Mouse (Mus musculus) kidney, postnatal 36 days (tissue): Measurements from ENCODE around the gene Zfyve21.
A peak's percentile ranks its signal among the peaks of the same experiment; 100 is the strongest.

Experiments used
- DNase-seq, 2 experiments: peaks; one replicate each; pipeline ENCODE4 v3.0.0; 2021 to 2022; ENCODE audit warnings: mixed read lengths in 2 of 2

The Zfyve21 gene

DNA sequence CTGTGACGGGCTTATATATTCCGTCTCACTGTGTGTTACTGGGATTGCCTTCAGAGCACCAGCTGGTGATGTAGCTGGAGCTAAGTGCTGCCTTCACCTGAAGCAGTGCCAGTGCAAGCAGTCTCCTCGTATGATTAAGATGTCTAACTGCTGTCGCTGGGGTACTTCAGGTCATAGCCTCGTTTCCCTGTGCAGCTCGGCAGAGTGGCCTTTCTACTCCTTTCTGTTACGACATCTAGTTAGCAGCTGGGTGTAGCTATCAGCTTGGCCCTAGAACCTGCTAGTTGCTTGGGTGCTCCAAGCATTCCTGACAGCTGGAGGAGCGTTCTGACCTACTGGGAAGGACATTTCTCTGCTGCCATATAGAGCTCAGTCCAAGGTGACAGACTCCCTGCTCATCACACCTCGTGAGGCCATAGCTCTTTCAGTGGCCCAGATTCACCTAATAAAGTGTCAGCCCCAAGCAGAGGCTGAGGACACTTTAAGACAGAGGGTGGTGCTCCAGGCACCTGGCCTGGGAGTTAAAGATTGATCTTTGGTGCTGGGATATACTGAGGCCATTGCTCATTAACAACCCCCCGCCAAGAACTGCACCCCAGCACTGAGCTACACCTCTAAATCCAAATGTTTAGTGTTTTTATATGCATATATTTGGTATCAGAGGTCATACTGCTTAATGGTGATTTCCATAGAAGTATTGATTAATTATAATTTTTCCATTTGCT is 13.3 kb upstream of the Zfyve21 start:
- peak; percentile 52 to 56 for DNase-seq

DNA sequence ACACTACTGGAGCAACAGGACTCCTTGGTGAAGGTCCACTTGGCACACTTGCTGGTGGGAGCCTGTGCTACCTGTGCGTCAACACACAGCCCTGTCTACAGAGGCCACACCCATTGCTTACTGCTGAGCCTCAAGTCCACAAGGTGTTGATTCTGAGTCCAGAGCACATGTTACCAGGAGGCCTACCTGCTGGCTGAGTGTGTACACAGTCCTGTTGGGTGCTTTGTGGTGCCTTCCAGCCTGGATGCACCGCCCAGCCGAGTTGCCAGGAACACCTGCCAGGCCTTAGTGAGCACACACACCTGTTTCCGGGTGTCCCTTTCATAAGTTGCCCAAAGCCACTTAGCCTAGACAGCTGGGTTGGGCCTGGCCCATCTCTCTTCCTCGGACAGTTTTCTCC is 10.4 kb upstream of the Zfyve21 start:
- no peak for DNase-seq

DNA sequence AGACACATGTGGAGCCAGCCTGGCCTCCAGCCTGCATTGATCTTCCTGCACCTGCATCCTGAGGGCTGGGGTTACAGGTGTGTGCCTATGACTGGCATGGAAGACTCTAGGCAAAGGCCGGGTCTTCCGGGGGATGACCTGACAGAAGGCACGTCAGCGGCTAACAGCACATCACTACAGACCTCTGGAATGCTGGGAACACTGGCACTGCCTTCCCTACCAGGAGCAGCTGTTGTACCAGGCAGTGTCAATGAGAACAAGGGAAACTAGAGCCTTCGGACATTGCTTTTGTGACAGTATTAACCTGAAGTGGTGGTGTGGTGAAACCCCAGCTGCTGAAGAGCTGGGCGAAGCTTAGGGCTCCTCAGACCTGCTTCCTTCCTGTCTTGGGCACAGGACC is 5.2 kb upstream of the Zfyve21 start:
- no peak for DNase-seq

DNA sequence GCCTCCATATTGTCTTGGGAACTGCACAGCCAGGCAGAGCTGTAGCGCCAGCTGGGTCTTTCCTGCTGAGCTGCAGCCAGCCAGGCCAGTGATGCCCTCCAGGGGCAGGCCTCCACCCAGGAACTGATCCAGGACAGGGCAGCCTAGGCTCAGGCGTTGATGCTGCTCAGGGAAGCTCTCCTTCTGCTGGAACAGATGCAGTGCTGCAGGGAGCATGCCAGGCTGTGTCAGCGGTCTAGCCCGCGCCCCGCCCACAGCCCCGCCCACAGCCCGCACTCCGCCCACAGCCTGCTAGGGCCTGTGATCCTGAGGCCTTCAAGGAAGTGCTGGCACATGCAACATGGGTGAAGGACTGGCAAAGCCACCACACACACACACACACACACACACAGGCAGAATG is 4.2 kb upstream of the Zfyve21 start:
- DNase-seq: peak; percentile 84 to 89

DNA sequence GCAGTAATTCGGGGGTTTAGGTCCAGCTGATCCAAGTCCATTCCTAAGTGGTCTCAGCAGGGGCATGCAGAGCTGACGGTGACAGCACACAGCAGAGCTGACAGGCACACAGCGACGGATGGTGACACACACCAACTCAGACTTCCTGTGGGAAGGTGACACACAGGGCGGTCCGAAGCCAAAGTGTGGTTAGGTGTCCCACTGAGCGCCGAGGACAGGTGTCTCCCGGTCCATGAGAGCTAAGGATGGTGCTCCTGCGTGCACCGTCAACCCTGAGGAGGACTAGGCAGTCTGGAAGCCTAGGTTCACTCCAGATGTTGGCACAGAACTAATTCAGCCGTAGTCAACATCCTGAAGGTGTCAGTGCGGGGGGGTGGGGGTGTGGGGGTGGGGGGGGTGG is 1.9 kb upstream of the Zfyve21 start:
- DNase-seq: no peak

DNA sequence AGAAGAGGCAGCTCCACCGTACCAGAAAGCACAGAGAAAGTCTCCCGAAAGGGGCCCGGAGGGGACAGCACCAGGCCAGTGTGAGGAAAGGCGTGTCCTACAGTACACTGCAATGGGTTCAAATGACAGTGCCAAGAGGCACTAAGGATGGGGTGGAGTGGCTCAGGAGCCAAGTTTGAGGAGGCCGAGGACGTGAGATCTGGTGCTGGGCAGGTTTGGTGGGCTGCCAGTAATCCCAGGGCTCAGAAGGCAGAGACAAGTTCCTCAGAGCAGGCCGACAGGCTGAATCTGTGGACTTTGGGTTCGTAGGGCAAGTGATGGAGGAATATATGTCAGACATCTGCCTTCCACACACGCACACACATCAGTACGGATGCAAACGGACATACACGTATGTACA is 1.4 kb upstream of the Zfyve21 start:
- DNase-seq: peak in 1 of 2 experiments; percentile 30

DNA sequence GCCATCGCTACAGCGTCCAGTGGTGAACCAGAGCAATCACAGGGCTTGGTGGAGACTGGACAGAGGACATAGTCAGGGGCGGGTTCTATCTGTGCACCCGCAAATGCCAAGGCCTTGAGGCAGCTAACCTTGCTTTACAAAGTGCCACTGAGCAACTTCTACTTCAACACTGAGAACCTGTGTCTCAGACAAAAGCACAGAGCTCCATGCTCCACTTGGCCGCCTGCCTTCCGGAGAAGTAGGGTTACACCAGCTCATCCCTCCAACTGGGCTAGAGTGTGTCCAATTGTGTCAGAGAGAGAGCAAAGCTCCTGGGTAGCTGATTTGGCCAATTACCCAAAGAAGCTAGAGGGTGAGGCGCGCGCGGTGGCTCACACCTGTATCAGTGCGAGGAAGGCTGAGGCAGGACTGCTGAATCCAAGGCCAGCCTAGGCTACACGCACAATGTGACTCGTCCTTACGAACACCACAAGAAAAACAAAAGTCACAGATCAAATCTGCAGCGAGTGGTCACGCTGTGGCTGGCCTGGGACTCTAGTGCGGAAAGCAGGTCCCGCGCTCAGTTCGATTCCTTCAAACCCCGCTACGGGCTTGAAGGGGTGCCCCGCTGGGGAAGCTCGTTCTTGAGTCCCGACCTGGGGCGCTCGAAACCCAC is 732 bp upstream of the Zfyve21 start:
- peak in 1 of 2 experiments; percentile 43 for DNase-seq

DNA sequence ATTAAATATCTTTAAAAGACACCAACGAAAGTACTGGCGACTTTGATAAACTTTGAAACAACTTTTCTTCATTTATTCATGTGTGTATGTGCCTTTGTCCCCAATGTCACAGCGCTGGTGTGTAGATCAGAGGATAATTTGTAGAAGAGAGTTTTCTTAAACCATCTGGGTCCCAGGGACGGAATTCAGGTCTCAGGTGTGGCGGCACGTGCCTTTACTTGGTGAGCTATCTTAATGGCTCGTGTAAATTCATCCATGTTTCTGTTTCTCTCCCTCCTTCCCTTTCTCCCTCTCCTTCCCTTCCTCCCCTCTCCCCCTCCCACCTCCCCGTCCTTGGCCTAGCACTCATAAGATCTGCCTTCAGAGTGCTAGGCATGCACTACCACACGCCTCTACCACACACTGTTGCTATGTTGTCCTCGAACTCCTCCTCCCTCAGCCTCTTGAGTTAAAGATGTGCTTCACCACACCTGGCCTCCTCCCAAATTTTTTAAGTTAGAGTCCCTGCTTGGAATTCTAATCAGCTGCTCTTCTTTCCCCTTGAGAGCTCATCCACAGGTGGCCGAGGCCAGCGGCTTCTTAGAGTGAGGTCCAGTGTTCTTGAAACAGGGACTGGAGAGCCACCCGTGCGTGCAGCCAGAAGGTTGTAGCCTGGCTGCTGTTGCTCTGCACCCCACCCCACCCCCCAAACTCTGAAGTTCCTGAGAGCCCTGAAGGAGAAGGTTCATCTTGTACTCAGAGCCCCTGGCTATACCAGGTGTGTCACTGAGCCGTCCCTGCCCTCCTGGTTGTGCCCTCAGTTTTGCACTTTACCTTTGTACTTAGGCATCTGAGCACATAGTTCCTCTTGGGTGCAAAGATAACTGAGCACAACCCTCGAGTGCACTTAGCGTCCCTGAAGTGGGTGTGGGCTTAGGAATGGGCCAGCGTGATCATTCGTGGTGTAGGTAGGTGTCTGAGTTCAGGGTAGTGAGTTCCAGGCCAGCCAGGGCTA is 1.1 kb downstream of the Zfyve21 start:
- peak; percentile 63 to 68 for DNase-seq

DNA sequence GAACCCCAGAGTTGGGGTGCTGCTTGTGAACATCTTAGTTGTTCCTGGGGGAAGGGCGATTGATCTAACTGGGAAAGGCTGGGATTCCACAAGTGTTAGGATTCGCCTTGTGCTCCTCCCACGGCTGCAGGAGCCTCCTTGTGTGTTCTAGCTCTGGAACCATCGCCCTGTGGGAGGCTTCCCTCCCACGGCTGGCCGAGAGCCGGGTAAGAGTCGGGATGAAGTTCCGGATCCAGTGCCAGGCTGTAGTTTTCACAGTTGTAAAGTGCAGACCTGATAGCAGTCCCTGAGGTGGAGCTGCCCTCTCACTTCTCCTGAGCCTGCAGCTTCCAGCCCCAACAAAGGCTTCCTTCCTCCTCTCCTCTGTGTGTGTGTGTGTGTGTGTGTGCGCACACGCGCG is 2.6 kb downstream of the Zfyve21 start:
- DNase-seq: peak in 1 of 2 experiments; percentile 57

DNA sequence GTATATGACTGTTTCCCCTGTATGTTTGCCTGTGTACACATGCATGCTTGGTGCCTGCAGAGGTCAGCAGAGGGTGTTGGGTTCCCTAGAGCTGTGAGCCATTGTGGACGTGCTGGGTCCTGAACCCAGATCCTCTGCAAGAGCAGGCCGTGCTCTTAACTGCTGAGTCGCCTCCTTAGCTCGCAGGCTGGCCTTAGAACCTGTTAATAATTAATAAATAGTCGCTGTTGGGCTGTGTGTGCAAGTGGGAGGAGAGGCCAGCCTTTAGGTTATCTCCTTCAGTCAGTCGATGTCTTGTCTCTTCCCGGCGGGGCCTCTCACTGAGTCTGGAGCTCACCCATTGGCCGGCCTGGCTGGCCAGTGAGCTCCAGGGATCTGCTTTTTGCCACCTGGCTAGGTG is 3.0 kb downstream of the Zfyve21 start:
- DNase-seq: peak; percentile 46 to 51

DNA sequence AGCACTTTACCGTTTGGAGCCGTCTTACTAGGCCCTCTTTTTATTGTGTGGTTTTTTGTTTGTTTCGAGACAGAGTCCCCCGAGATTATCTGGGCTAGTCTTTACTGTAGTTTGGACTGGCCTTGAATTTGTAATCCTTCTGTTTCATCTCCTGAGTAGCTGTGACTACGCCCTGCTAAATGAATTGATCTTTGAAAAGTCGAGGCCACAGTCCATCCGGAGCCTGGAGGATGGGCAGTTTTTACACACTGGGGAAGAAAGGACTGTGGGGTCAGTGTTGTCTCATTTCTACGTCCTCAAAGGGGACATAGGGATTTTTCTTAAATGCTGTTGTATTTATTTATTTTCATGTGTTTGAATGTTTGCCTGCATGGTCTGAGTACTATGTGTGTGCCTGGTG is 4.0 kb downstream of the Zfyve21 start:
- DNase-seq: no peak

DNA sequence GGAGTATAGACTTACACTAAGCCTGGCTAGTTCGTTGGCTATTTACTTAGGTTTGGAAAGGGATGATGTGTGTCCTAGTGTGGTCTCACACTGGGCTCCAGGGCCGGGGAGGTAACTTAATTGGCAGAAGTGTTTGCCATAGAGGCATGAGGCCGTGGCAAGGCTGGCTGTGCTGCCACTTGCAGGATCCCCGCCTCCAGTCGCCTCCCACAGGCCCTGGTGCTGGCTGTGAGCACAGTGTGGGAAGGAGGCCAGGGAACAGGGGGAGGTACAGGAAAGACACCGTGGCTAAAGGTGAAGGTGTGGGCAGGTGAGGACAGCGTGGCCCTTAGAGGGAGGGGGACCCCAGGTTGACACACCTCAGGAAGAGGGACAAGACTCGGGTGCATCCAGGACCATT is 6.0 kb downstream of the Zfyve21 start:
- DNase-seq: peak; percentile 72 to 80

DNA sequence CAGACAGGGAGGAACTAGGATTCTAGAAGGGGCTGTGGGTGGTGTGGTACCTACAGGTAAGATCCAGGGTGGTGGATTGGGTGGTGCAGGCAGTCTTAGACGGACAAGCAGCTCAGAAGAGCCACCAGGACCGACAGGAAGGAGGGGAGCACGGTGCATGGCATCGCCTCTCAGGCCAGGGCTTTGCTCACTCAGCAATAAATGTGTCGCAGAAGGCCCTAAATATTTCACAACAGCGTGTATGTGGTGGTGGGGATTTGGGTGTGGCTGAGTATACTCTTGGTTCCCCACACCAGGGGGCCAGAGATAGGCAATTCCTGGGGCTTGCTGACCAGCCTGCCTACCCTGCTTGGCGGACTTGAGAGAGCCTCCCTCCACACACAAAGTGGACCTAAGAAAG is 6.7 kb downstream of the Zfyve21 start:
- DNase-seq: no peak

DNA sequence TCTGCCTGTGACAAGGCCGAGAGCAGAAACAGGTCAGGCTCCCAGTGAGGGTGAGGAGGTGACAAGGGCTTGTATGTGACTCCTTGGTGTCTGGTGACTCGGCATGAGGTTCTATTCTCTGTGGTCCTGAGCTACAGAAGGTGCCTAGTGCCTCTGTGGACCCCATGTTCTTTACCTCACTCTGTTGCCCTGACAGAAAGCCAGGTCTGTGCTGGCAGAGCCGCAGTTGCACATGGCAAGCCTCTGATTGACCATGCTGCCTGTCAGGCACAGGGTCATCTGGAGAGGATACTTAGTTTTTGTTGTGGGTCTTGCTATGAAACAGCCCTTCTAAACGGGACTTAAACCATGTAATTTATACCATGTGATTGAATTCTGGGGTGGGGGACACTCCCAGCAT is 8.0 kb downstream of the Zfyve21 start:
- no peak for DNase-seq

DNA sequence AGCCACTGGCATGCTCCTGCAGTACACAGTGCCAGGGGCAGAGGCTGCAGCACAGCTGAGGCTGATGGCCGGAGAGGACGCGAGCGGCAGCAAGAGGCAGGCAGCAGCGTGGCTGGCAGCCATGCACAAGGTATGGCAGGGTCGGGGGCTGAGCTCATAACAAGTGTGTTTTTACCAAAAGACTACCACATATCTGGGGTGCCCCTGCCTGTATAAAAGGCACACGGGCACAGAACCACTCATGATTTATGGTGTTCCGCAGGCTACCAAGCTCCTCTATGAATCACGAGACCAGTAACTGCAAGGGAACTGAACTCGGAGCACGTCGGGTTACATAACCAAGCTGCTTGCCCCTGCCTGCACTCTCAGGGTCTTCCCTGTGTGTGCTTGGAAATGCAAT is 13.6 kb downstream of the Zfyve21 start:
- no peak for DNase-seq

DNA sequence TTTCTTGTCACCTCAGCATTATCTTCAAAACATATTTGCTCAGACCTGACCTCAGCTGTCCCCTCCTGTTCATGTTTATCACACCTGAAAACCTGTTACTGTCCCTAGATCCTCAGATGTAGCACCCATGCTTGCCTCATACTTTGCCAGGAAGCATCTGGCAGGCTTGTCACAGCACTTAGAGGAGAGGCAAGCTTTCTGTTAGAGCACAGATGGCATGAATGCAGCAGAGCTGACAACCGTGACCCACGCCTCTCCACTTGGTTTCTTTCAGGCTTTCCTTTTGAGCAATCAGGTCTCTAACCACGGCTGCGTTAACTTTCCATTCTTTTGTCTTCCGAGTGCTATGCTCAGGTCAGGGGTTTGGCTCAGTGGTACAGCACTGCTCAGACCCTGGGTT is 15.5 kb downstream of the Zfyve21 start:
- DNase-seq: no peak

DNA sequence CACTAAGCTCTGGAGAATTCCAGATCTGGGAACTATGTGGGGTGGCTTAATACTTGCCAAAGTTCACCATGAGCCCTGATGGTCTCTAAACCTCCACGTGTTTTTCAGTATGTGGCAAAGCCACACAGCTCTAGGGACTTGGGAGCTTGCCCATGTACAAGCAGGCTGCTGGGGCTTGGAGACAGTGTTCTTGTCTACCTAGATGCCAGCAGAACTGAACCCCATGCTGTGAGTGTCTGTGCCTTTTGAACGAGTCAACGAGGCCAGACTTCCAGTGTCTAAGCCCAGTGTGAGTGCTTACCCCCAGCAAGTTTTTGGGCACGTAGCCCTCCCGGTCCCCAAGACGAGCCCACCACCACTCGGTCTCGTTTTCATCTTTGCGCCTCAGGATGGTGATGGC is 16.0 kb downstream of the Zfyve21 start:
- no peak for DNase-seq

DNA sequence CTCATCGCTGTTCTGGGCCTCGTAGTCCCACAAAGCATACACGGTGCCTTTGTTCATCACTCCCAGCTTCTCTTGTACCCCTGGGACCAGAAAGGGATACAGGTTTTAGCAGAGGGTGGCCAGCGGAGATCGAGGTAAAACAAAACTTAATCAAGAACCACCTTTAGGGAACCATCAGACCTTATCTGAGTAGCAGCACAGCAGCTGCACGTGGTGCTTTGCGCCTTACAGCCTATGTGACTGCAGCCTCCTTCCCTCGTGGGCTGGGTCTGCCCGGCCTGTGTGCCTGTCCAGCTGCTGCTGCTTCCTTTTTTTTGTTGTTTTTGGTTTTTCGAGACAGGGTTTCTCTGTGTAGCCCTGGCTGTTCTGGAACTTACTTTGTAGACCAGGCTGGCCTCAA is 16.4 kb downstream of the Zfyve21 start:
- DNase-seq: no peak

DNA sequence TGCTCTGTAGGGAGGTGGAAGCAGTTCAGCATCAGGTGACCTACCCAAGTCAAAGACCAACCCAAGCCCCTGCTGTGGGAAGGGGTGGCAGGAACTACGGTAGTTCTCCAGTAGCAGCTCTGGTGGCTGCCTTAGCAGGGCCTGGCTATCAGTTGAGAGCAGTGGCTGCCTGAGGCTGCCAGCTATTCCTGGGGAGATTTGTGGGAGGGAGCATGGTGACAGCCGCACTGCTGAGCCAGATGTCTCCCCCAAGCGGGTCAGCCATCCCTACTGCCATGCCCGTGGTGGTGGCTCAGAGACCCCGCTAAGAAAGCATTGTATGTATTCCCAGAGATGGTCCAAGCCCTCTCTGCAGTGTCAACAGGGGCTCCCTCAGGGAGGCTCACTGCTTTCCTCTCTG is 18.7 kb downstream of the Zfyve21 start:
- DNase-seq: no peak

DNA sequence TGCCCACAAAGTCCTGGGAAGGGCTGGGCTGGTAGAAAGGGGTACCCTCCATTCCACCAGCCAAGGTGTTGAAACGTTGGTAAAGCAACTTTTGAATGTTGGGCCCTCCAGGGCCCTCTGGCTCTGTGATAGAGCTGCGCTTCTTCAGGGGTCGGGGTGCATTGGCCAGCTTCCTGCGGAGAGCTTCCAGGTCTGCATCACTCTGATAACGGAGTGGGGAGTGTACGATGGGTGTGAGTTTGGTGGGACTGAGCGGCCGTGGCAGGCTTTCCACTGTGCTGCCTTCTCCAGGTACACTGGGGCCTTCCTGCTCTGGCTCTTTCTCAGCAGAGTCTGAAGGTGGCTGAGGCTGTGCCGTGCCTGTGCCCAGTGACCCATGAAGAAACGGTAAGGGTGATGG is 19.5 kb downstream of the Zfyve21 start:
- DNase-seq: no peak

DNA sequence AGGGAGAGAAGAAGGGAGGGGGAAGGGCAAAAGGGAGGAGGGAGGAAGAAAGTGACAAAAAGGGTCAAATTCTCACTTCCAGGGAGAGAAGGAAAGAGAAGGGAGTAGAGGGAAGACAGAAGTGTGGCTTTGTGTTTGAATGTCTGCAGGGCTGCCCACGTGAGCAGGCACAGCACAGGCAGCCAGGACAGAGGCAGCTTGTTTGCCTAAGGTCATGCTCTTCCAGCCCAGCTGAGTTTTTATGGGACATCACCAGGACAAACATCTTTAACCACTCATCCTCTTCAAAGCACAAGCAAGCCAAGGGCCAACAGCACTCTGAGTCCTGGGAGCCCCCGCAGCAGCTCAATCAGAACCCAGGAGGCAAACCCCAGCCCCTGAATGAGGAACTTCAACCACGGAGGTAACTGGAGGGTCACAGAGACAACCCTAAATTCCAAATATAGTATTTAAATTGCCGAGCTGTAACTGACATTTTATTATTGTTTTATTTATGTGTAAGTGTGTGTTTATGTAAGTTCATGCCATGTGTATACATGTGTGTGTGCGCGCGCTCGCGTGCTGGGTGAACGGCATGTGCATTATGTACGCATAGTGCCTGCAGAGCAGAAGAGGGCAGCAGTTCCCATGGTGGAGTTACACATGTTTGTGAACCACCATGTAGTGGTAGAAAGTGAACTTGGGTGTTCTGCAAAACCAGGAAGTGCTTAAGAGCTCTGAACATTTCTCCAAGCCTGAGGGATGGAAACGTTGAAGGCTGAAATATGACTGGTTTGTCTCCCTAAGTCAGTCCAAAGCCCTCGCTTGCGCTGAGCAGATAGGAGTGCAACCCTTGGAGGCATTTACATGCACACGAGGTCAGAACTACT is 28.8 kb downstream of the Zfyve21 start:
- no peak for DNase-seq

DNA sequence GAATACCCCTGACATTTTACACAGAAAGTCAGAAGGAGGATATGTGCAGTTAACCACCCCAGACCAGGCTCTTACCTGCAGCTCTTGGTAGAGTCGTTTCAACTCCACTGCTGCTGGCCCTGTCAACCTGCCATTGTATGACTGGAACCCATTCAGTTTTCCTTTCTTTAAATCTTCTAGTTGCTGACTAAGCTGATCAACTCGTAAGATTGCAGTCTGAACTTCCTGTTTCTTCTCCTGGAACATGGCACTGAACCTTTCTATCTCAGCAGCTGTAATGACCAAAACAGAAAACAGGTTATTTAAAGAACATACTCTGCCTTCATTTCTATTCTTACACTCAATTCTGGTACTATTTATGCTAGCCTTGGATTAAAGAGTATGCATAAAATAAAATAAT is 29.5 kb downstream of the Zfyve21 start:
- no peak for DNase-seq

DNA sequence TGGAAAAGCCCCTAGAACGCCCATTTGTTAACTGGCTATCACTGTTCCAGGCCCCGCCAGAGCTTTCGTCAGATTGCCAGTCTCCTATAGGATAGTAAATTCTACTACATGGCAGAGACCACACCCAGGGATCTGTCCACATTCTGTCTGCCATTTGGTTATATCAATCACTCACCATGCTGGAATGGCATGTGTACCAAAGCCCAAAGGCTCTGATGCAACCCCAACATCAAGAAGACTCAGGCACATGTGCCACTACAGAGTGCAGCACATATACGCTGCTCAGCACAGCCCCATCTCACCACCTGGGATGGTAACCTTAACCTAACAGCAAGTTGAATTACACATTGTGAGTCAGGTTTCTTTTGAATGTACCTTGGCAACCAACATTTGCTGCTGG is 32.0 kb downstream of the Zfyve21 start:
- DNase-seq: no peak
